Comparison of ENCODE assay signal across 32 mouse cellular contexts in the genomic region with DNA sequence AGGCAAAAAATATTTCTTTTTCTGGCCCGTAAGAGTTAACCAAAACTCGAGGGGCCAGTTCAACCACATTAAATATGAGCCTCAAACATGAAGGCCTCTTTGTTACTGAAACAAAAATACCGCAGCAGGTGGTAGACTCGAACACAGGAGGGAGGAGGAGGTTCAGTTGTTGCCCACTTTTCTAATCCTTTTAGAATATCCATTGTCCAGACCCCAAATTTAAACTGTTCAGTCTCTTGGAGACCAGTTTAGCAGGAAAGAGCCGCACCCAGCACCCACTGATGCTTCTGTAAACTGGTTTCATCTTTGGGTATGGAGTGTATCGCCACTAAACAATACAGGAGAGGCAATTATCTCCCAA.
DNase-seq lines count a peak whose midpoint lies in the region; ATAC-seq and TF ChIP-seq lines count a peak whose summit lies in the region.
"Had no signal": no experiment of that assay in that cellular context is flagged by ENCODE, and none has a peak within 500 bp of the region (broad histone marks: within the 10 kb centered on the region; RNA-seq: fewer than 3 reads in every experiment).

No protein-coding gene starts in this region.

- no peaks in the 10 kb centered on the region for H3K36me3 ChIP-seq in limb, embryonic 12.5 days
- no peaks in the 10 kb centered on the region; the same call in 1 of the 2 replicates for H3K36me3 ChIP-seq in limb, embryonic 10.5 days
- no peaks in the 10 kb centered on the region for H3K36me3 ChIP-seq in myocyte (ENCODE audit: control insufficient read depth, insufficient read depth)
- H3K36me3 ChIP-seq: kidney, embryonic 15.5 days; neural tube, embryonic 13.5 days had no signal

- H3K27me3 ChIP-seq in limb, embryonic 12.5 days, result peaks cover 32% of the 10 kb centered on the region
- H3K27me3 ChIP-seq in limb, embryonic 10.5 days (ENCODE audit: low read depth, poor library complexity, severe bottlenecking), result peaks cover 52% of the 10 kb centered on the region
- no peaks in the 10 kb centered on the region for H3K27me3 ChIP-seq in myocyte (ENCODE audit: control insufficient read depth, insufficient read depth, insufficient read length)
- H3K27me3 ChIP-seq: CH12.LX; kidney, embryonic 15.5 days; Patski had no signal

- H3K4me3 ChIP-seq in limb, embryonic 12.5 days (replicated peaks), result no peak overlapping the region
- no peak overlapping the region for H3K4me3 ChIP-seq in limb, embryonic 10.5 days
- no peak overlapping the region for H3K4me3 ChIP-seq in myocyte
- H3K4me3 ChIP-seq: kidney, embryonic 15.5 days; neural tube, embryonic 13.5 days had no signal

- no peak for TF ChIP-seq POLR2A in myocyte (IDR thresholded peaks at IDR 0.05; ENCODE audit: insufficient read length, low read depth)

- ATAC-seq in limb, embryonic 12.5 days (ENCODE audit: insufficient number of reproducible peaks, insufficient read depth, low FRiP score, low TSS enrichment, low read depth), result no peak
- ATAC-seq: forebrain, embryonic 14.5 days; Patski had no signal

- no peak overlapping the region for H3K9ac ChIP-seq in limb, embryonic 12.5 days (replicated peaks)
- H3K9ac ChIP-seq: kidney, embryonic 15.5 days; liver, embryonic 14.5 days; neural tube, embryonic 13.5 days had no signal

- no peaks in the 10 kb centered on the region for H3K79me2 ChIP-seq in myocyte (ENCODE audit: control insufficient read depth, insufficient read depth)

- no peaks in the 10 kb centered on the region for H3K9me3 ChIP-seq in limb, embryonic 12.5 days
- H3K9me3 ChIP-seq in limb, embryonic 10.5 days (replicated peaks), result no peaks in the 10 kb centered on the region
- H3K9me3 ChIP-seq: G1E; kidney, embryonic 15.5 days; neural tube, embryonic 13.5 days had no signal

- peaks cover 14% of the 10 kb centered on the region for H3K4me1 ChIP-seq in limb, embryonic 12.5 days (replicated peaks)
- H3K4me1 ChIP-seq in limb, embryonic 10.5 days, result peaks cover 33% of the 10 kb centered on the region

- no peak overlapping the region for H3ac ChIP-seq in myocyte (ENCODE audit: control insufficient read depth, insufficient read length)

- H3K27ac ChIP-seq in limb, embryonic 12.5 days, result peak overlapping the region; percentile 12; the same call in 1 of the 2 replicates
- no peak overlapping the region for H3K27ac ChIP-seq in limb, embryonic 10.5 days
- H3K27ac ChIP-seq: kidney, embryonic 15.5 days; liver, embryonic 14.5 days; neural tube, embryonic 13.5 days; stomach, postnatal 0 days had no signal

- 67% methylated on average over 6 of the region's 6 CpGs for WGBS in limb, embryonic 12.5 days
- whole genome bisulfite sequencing in limb, embryonic 10.5 days, result 85% methylated on average over 6 of the region's 6 CpGs

- no peak overlapping the region for H3K4me2 ChIP-seq in limb, embryonic 12.5 days
- H3K4me2 ChIP-seq in myocyte (ENCODE audit: low read depth), result peak overlapping the region; percentile 50
- H3K4me2 ChIP-seq: heart, embryonic 11.5 days; kidney, embryonic 15.5 days; neural tube, embryonic 13.5 days had no signal

- DNase-seq in embryo, embryonic 10.5 days (ENCODE audit: low spot score), result peak; percentile 34
- DNase-seq in embryo, embryonic 10 days (ENCODE audit: low spot score), result no peak
- DNase-seq in limb, embryonic 10.5 days (ENCODE audit: low spot score), result no peak
- DNase-seq in retina, postnatal 1 day, result peak; percentile 75
- no peak for DNase-seq in retina, embryonic 14.5 days (ENCODE audit: low spot score)
- DNase-seq in lung, postnatal 4 days, result no peak
- DNase-seq: adrenal gland, postnatal 14 days; cerebellum, adult 11 months; cerebellum, adult 9-10 months; cerebellum, postnatal 36 days; gastrocnemius, postnatal 25 days; heart, adult 11 months; heart, postnatal 4 days; kidney, adult 11 months; kidney, postnatal 36 days; liver; lung, adult 2 months; lung, postnatal 10 days; spleen, adult 18-20 months; thymus, adult 18-20 months; thymus, postnatal 25 days had no signal

TF ChIP-seq in myocyte, 11 proteins besides CTCF, POLR2A, EP300 and RAD21:
- TF ChIP-seq TCF3 (IDR thresholded peaks at IDR 0.05; ENCODE audit: insufficient read length, low read depth), result no peak
- no peak for TF ChIP-seq MAX (IDR thresholded peaks at IDR 0.05; ENCODE audit: low read depth)
- TF ChIP-seq MYOD1 (IDR thresholded peaks at IDR 0.05; ENCODE audit: control insufficient read depth in 1 of 3, insufficient read length in 2 of 3, low read depth in 2 of 3), result peak in 2 of 3 experiments; percentile 30 to 34
- TF ChIP-seq USF1 (IDR thresholded peaks at IDR 0.05; ENCODE audit: low read depth), result no peak

Comparison
In these comparisons a context has a peak if more than half of its experiments do, and no peak if none do; other contexts are left out.
1. DNase-seq: peak in embryo, embryonic 10.5 days (single experiment) and retina, postnatal 1 day (single experiment); none in embryo, embryonic 10 days (single experiment), limb, embryonic 10.5 days (single experiment), retina, embryonic 14.5 days (single experiment) and lung, postnatal 4 days (0 of 2).